Mouse (Mus musculus) kidney, adult 2 months (tissue): ENCODE data around the gene Ppp2r3c. TPM values are rescaled to one million over a fixed set of nuclear protein-coding genes. Genes with fewer than 3 reads are reported as not detected.
"Not testable (repeated sequence)": the region's sequence is repeated elsewhere in the genome, so short reads cannot be mapped to it uniquely, and the experiment has no call there.

ENCODE experiments used
- DNase-seq: peaks from one replicate; pipeline ENCODE4 v3.0.0; 2021
- H3K27ac ChIP-seq: fragments of 200-500 bp; 2 replicates; pipeline ENCODE4 v1.5.1; 2012; ENCODE audit warnings: low read depth, low read length, control low read depth, inconsistent platforms; ENCODE audit not compliant: insufficient read depth
- H3K27me3 ChIP-seq: fragments of 200-500 bp; replicated peaks from 2 replicates; pipeline ENCODE4 v1.6.1; 2012; ENCODE audit warnings: mild to moderate bottlenecking, moderate library complexity, low read length, inconsistent platforms; ENCODE audit not compliant: control insufficient read depth, insufficient read depth
- H3K36me3 ChIP-seq: fragments of 200-500 bp; 2 replicates; pipeline ENCODE4 v1.6.1; 2012; ENCODE audit warnings: mild to moderate bottlenecking, moderate library complexity, low read length, inconsistent platforms; ENCODE audit not compliant: control insufficient read depth, insufficient read depth
- H3K4me1 ChIP-seq: fragments of 200-500 bp; 2 replicates; pipeline ENCODE4 v1.6.1; 2011; ENCODE audit warnings: low read length; ENCODE audit not compliant: control insufficient read depth, insufficient read depth
- H3K4me3 ChIP-seq: fragments of 200-500 bp; 2 replicates; pipeline ENCODE4 v1.5.1; 2011; ENCODE audit warnings: mild to moderate bottlenecking, low read depth, low read length, control low read depth; ENCODE audit not compliant: insufficient read depth
- CTCF ChIP-seq: fragments of 200-500 bp; conservative IDR thresholded peaks from 2 replicates; pipeline ENCODE4 v1.5.1; 2011; ENCODE audit warnings: low read depth, mild to moderate bottlenecking, control low read depth, low read length, moderate library complexity, mixed read lengths; ENCODE audit not compliant: insufficient read depth, insufficient read length
- POLR2A ChIP-seq: fragments of 200-500 bp; IDR thresholded peaks from one replicate; pipeline ENCODE4 v1.6.1; 2011; ENCODE audit warnings: low read depth, low read length, control low read depth
- WGBS: fragments of 180-500 bp; shearing (Covaris S2); methylation state at CpG from one replicate; pipeline ENCODE4 v1.1.7; 2018; 5-methylcytosine and 5-hydroxymethylcytosine counted together
- polyA plus RNA-seq: library from polyadenylated mRNA; depleted of rRNA; stranded (reverse); fragments of >200 nt; gene quantifications from 2 replicates; pipeline ENCODE4 v1.2.3, GENCODE M21; 2012

The Ppp2r3c gene
- polyA plus RNA-seq, 1 experiment: 3.0 TPM

- Histone ChIP-seq H3K27ac (no peak overlapping the region), H3K4me3 (no peak overlapping the region), H3K27me3 (no peaks in the 10 kb centered on the region), H3K4me1 (no peaks in the 10 kb centered on the region), H3K36me3 (no peaks in the 10 kb centered on the region)
- 86% methylated on average over 6 of the region's 6 CpGs for WGBS
- no peak for DNase-seq
- no peak for TF ChIP-seq CTCF
- TF ChIP-seq POLR2A: no peak
These were observed 4.8 kb upstream of the Ppp2r3c start for GRCm38 (mm10) chr12:55307566-55307965.

- over 99% methylated on average over 4 of the region's 4 CpGs for WGBS
- TF ChIP-seq POLR2A: no peak
- TF ChIP-seq CTCF: no peak
These were observed 3.6 kb upstream of the Ppp2r3c start for GRCm38 (mm10) chr12:55306371-55306770.

GRCm38 (mm10) chr12:55301472-55302300 is 1.1 kb downstream of the Ppp2r3c start:
- peaks cover 2% of the 10 kb centered on the region; the same call in 1 of the 2 replicates for H3K36me3 ChIP-seq
- H3K27ac ChIP-seq: peak overlapping the region; percentile 97; the same call in 1 of the 2 replicates
- WGBS: 41% methylated on average over 11 of the region's 11 CpGs
- H3K4me3 ChIP-seq: peak overlapping the region; percentile 66
- no peaks in the 10 kb centered on the region for H3K27me3 ChIP-seq
- TF ChIP-seq POLR2A (no peak), CTCF (no peak)
- peak; percentile 13 for DNase-seq
- peaks cover 4% of the 10 kb centered on the region for H3K4me1 ChIP-seq

More at GRCm38 (mm10) chr12:55306371-55306770, 3.6 kb upstream of the Ppp2r3c start:
- DNase-seq: no peak
- Histone ChIP-seq H3K4me3 (no peak overlapping the region), H3K27ac (no peak overlapping the region), H3K4me1 (peaks cover 4% of the 10 kb centered on the region), H3K27me3 (no peaks in the 10 kb centered on the region), H3K36me3 (no peaks in the 10 kb centered on the region)

- WGBS: 81% methylated on average over 3 of the region's 3 CpGs
- peaks cover 4% of the 10 kb centered on the region for H3K4me1 ChIP-seq
These were observed 1.9 kb downstream of the Ppp2r3c start for GRCm38 (mm10) chr12:55300820-55301351.

GRCm38 (mm10) chr12:55299336-55299735 is 3.5 kb downstream of the Ppp2r3c start, which contains the start of gene 1110008L16Rik:
1110008L16Rik (plus strand) TSS chr12:55299577.
- Histone ChIP-seq H3K27me3 (no peaks in the 10 kb centered on the region), H3K27ac (no peak within 1 kb of the TSS), H3K4me1 (peaks cover 4% of the 10 kb centered on the region), H3K4me3 (no peak within 1 kb of the TSS), H3K36me3 (peaks cover 2% of the 10 kb centered on the region; the same call in 1 of the 2 replicates)
- WGBS: 70% methylated on average over 5 of the region's 5 CpGs
- DNase-seq: no peak
- TF ChIP-seq CTCF: no peak
- no peak for TF ChIP-seq POLR2A

More at GRCm38 (mm10) chr12:55300820-55301351, 1.9 kb downstream of the Ppp2r3c start:
- H3K36me3 ChIP-seq: peaks cover 2% of the 10 kb centered on the region; the same call in 1 of the 2 replicates
- no peak overlapping the region for H3K27ac ChIP-seq
- TF ChIP-seq POLR2A (no peak), CTCF (no peak)
- no peak for DNase-seq
- no peaks in the 10 kb centered on the region for H3K27me3 ChIP-seq
- no peak overlapping the region for H3K4me3 ChIP-seq

GRCm38 (mm10) chr12:55298112-55298511 is 4.7 kb downstream of the Ppp2r3c start:
- TF ChIP-seq POLR2A (no peak), CTCF (no peak)
- Histone ChIP-seq H3K27ac (no peak overlapping the region), H3K4me1 (peaks cover 4% of the 10 kb centered on the region), H3K36me3 (peaks cover 2% of the 10 kb centered on the region; the same call in 1 of the 2 replicates), H3K4me3 (no peak overlapping the region), H3K27me3 (no peaks in the 10 kb centered on the region)
- 95% methylated on average over 9 of the region's 9 CpGs for WGBS
- no peak for DNase-seq

- H3K27ac ChIP-seq, H3K27me3 ChIP-seq, H3K4me3 ChIP-seq, H3K36me3 ChIP-seq, H3K4me1 ChIP-seq, DNase-seq: not testable (repeated sequence)
- WGBS: 86% methylated on average over 4 of the region's 6 CpGs
These were observed 25.2 kb downstream of the Ppp2r3c start for GRCm38 (mm10) chr12:55277583-55277982.
